Mouse (Mus musculus): Measurements from ENCODE around the gene Aym1.

GRCm38 (mm10) chr5:113344635-113345386 lies 12.3 kb upstream of the Aym1 start:
- TF ChIP-seq CTCF (IDR thresholded peaks at IDR 0.05; ENCODE audit: low read depth): no peak
- no peak for TF ChIP-seq EP300 (IDR thresholded peaks at IDR 0.05; ENCODE audit: low read depth)

Data from liver, postnatal 0 days (tissue).